Mouse (Mus musculus) cerebral cortex, adult 2 months (tissue): ENCODE results near the gene Net1.

Experiments used
- WGBS: fragments of 180-500 bp; shearing (Covaris S2); methylation state at CpG from one replicate; pipeline ENCODE4 v1.1.7; 2018; 5-methylcytosine and 5-hydroxymethylcytosine counted together

The Net1 gene

DNA sequence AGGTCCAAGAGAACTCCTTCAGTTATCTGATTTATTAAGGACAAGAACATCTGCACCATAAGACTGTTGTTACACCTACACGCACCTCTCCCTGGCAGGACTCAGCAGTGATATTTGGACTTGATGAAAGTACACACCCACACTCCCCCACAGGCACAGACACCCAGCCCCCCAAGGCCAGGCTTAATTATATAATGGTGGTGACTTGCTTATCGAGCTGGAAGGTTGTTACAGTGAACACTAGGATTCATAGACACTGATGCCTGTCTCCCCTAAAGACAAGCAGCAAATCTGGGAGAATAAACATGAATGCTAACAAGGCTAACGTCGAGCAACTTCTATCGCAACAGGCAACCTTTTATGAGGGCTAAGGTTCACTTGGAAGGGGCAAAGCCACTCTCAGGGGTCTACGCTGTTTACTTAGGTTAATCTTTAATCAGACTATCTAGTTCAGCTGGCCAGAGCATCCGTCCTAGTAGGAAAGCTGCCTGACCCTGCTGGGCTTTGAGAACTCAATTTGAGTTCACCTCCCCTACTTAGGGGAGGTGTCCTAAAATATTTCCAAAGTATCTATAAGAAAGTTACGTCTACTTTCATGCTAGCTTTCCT is 26.4 kb downstream of the Net1 start:
- 65% methylated on average over 8 of the region's 8 CpGs for WGBS

DNA sequence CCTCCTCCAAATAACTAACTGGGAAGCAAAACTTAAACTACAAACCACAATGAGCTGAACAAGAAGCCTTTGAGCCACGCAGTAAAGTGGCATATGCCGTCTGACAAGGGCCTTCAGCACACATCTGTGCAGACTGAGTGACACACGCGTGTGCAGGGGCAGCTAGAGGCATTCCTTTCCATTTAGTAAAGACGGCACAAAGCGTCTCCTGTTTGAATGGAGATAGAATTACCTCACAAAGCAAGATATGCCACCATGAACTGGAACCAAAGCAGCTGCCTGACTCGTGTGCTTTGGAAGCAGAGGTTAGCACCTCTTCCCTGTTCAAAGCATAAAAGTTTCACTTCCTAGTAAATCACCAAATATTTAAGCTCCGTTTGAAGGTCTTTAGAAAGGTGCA is 28.0 kb downstream of the Net1 start:
- 48% methylated on average over 8 of the region's 8 CpGs for WGBS

GRCm38 (mm10) chr13:3889111-3889510 is 28.9 kb downstream of the Net1 start:
- 71% methylated on average over 3 of the region's 3 CpGs for WGBS

DNA sequence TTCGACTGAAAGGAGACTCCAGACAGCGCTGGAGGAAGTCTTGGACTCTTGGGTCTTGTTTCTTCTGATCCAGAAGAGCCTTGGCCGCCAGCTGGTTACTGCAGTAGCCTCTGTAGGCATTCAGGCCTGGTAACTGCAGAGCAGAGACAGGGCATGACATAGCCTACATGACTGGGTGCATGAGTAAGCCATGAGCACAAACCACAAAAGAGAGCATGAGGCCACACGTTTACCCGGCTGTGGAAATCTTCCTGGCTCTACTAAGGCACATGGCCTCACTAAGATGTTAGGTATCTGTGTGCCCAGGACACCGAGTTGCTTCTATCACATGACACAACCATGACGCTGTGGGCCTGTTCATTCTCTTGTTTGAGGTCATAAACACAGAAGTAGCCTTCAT is 31.4 kb downstream of the Net1 start:
- WGBS = 94% methylated on average over 7 of the region's 7 CpGs

GRCm38 (mm10) chr13:3877679-3878220 is 40.3 kb downstream of the Net1 start:
- WGBS = 82% methylated on average over 4 of the region's 4 CpGs

DNA sequence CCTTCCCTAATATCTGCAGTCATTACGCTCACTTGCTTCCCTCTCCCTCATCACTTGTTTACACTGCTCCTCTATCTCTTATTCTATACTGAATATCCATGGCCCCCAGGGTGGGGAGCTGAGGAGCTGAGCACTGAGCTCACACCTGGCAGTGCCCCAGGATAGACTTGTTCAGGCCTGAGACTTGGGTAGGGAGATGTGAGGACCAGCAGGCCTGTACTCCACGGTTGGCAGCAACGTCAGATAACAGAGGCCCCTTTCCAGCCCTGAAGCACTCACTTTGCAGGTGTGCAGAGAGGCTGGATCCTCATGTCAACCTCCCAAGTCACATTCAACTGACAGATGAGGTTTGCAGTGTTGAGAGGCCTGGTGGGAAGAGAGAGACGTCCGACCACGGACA is 40.8 kb downstream of the Net1 start:
- WGBS = 89% methylated on average over 6 of the region's 6 CpGs

DNA sequence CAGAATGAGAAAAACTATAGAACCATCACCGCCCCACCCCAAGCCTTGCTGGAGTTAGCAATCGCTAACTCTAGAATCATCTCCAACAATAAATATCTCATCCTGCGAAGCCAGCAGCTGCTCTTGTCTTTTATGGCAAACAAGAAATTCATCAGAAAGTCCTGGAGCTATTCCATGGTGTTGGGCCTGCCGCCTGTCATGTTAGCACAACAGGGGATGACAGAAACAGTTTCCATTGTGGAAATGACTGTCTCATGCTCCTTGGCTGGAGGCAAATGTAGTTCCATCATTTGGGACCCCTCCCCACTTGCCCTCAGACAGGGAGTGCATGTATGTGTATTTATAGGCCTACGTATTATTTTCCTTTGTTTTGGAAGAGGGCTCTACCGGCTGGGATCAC is 41.6 kb downstream of the Net1 start:
- 64% methylated on average over 6 of the region's 6 CpGs for WGBS

- WGBS = 97% methylated on average over 4 of the region's 4 CpGs
Measured at GRCm38 (mm10) chr13:3872832-3873231, 45.2 kb downstream of the Net1 start.

- 89% methylated on average over 6 of the region's 6 CpGs for WGBS
Measured at GRCm38 (mm10) chr13:3867158-3867557, 50.9 kb downstream of the Net1 start.

DNA sequence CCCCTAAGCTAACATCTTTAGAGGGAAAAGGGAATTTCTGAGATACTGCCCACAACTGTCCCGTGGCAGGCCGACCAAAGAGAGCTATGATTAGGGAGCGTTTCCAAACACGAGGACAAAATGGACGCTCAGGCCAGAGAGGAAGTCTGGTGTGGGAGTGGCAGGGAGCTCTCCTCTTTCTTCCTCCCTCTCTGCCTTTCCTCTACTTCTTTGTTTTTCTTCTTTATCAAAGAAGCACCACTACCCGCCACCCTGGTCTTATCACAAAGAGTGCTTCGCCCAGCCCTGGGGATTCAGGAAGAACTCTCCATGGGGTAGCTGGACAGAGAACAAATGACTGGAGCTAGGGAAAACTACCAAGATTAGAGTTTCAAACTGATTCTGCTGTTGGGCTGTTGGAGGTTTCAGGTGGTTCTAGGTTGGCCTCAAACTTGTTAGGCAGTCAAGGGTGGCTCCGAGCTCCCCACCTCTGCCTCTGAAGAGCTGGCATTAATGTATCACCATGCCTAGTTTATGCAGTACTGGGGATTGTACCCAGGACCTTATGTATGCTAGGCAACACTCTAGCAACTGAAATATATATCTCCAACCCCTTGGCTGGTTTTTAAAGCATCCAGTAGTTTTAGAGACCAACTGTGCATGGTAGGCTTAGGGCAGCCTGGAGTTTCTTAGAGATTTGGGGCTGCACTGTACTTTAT is 51.5 kb downstream of the Net1 start:
- WGBS = 79% methylated on average over 8 of the region's 8 CpGs

DNA sequence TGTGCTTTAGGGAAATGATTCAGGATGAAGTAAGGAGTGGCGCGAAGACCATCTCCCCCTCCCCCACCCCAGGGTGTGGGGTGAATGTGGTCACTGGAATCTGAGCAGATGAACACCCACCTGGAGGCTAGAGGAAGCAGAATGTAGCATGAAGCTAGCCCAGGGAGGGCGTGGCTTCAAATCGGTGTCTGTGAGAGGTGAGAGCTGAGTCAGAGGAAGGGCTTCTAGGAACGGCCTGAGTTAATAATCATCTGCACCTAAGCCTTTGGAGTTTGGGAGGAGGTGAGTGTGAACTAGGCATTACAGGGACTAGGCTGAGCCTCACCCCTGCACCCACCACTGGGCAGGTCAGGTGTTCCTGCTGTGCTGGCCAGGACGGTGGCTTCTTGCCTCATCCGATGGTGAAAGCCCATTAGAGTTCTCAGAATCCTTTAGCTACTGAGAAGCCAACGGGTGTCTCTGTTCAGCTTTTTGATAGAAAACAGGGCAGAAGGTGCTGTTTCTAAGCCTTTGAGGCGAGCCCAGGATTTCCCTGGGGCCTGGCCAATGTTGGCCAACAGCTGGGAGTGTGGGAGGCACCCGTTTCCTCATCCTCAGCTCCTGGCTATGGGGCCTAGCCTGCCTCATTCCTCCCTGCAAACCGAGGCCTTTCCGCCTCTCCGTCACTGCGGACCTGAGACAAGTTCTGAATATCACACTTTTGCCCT is 52.2 kb downstream of the Net1 start:
- WGBS = 70% methylated on average over 14 of the region's 14 CpGs

DNA sequence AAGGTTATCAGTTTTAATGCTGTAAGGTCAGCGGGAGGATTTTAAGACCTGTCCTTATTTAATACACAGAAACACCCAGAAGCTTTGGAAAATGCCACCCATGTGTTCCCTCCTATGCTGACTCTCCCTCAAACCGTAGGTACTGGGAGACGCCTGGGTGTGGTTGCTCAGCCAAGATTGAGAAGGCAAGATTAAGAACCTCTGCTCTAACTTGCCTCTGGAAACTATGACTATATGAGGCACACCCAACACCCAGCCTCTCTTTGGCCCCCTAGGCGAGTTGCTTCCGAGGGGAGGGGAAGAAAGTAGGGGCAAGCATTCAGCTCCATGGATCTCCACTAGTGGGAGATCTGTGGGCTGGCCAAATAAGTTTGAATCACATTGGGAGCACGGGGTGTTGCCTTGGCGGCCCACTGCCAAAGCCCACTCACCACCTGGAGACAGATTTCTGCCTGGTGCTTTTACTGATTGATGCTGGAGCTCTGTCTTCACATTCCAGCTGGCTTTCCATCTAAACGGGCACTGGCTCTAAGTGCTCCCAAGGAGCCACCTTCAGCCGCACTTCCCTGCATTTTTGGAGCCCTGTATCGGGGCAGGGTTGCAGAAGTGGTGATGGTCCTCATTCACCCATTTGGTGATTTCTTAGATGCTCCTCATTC is 55.0 kb downstream of the Net1 start:
- WGBS = 67% methylated on average over 10 of the region's 10 CpGs

- WGBS = 90% methylated on average over 3 of the region's 3 CpGs
Measured at GRCm38 (mm10) chr13:3862325-3862724, 55.7 kb downstream of the Net1 start.

DNA sequence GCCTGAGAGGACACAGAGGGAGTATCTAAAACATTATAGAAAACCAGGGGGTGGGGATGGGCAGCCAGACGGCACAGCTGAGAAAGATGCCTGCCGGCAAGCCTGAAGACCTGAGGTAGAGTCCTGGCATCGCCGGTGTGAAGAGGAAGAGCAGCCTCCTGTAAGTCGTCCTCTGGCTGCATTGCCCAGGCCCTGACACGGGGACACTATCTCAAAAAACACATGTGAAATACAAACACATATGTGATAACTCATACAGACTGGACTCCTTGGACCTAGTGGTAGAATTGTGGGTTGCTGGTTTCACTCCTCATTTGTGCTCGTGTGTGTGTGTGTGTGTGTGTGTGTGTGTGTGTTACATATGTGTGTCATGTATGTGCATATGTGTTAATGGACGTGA is 56.8 kb downstream of the Net1 start:
- 92% methylated on average over 8 of the region's 8 CpGs for WGBS

DNA sequence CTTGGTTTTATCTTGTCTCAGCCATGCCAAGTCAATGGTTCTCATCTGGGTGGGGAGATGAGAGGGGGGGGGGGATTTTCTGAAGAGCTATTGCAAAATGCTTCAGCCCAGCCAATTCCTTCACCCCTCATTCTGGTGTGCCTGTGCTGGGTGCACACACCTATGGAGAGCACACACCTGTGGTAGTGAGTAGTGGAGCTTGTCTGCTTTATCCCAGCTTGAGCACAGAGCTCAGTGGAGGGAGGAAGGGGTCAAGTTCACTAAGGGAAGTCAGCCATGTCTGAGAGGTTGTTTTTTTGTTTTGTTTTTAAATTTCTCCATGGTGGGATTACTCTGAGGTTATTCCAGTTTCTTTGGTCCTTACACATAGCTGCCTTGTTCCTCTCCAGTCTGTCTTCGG is 61.8 kb downstream of the Net1 start:
- 77% methylated on average over 1 of the region's 1 CpGs for WGBS

DNA sequence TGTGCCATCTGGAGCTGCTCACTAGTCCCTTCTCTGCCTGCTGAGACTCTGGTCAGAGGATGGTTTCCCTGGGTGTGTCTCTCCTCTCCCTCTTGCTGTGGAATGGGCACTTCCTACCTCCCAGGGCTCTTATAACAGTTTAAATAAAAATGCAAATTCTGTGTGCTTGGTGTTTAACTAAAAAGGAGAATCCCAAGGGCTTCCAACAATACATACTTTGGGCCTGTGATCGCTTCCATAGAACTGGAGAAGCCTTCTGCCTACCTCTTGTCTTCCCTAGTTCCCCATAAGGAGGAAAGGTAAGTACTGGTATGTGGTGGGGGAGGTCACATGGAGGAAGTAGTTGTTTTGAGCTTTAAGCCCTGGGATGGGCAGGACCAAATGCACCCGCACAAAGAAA is 63.2 kb downstream of the Net1 start:
- WGBS = 89% methylated on average over 2 of the region's 2 CpGs

GRCm38 (mm10) chr13:3853648-3854333 is 64.2 kb downstream of the Net1 start, which contains the start of gene Calm5:
TSS of gene Calm5 (plus strand) at chr13:3854173.
- 84% methylated on average over 3 of the region's 3 CpGs for WGBS

DNA sequence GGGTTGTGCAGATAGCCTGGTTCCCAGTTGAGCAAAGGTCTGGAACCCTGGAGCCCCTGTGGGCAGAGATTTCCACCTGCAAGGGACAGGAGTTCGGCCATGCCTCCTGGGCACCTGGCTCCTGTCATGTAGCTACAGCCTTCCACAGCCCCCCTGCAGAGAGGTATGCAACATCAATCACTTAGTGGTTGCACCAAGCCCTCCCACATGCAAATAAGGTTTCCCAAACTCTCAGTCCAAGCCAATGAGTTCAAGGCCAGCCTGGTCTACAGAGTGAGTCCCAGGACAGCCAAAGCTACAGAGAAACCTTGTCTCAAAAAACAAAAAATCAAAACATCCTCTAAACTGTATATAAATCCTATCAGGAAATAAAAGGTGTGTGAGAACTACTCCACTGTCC is 67.7 kb downstream of the Net1 start:
- WGBS = 100% methylated on average over 1 of the region's 1 CpGs

GRCm38 (mm10) chr13:3837312-3837807 is 80.7 kb downstream of the Net1 start, which contains the start of gene Calm4:
TSS of gene Calm4 (plus strand) at chr13:3837757.

GRCm38 (mm10) chr13:3832450-3832849 is 85.6 kb downstream of the Net1 start:
- 63% methylated on average over 2 of the region's 2 CpGs for WGBS
